8 mouse cellular contexts compared by ENCODE assay signal in the genomic region with DNA sequence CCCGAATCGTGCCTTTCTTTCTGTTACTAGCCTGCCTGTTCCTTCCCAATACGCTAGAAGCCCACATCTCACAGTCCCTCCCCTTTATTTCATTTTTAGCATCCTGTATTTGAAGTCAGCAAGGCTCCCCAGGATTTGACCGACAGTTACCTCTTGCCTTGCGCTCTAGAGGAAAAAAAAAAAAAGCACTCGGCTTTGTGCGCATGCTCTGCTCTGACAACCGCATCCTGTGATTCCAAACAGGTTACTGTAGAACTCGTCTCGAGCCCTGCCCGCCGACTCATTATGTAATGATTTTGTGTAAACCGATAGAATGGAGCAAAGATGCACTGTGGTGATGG. TPM values are rescaled to one million over a fixed set of nuclear protein-coding genes. Genes with fewer than 3 reads are reported as not detected.
DNase-seq lines count a peak whose midpoint lies in the region; ATAC-seq lines count a peak whose summit lies in the region.

No protein-coding gene starts in this region.

- under 1% methylated on average over 13 of the region's 13 CpGs for WGBS in forebrain, embryonic 16.5 days
- under 1% methylated on average over 13 of the region's 13 CpGs for WGBS in hindbrain, embryonic 14.5 days

- H3K36me3 ChIP-seq in forebrain, embryonic 16.5 days (ENCODE audit: control insufficient read depth, insufficient read depth) = no peaks in the 10 kb centered on the region
- no peaks in the 10 kb centered on the region for H3K36me3 ChIP-seq in hindbrain, embryonic 14.5 days (replicated peaks; ENCODE audit: control insufficient read depth, insufficient read depth)

- H3K4me3 ChIP-seq in brown adipose tissue, adult 24 weeks (ENCODE audit: insufficient read depth, low read depth, low read length) = peak overlapping the region; percentile 82
- H3K4me3 ChIP-seq in forebrain, embryonic 16.5 days (replicated peaks; ENCODE audit: low read length) = peak overlapping the region; percentile 82
- H3K4me3 ChIP-seq in hindbrain, embryonic 14.5 days (replicated peaks; ENCODE audit: low read length) = peak overlapping the region; percentile 63

- H3K9me3 ChIP-seq in forebrain, embryonic 16.5 days (ENCODE audit: control insufficient read depth, low read length) = peaks cover 4% of the 10 kb centered on the region; the same call in 1 of the 2 replicates
- H3K9me3 ChIP-seq in hindbrain, embryonic 14.5 days (ENCODE audit: control insufficient read depth, low read length) = peaks cover under 1% of the 10 kb centered on the region

- H3K9ac ChIP-seq in forebrain, embryonic 16.5 days (replicated peaks; ENCODE audit: low read depth, low read length) = peak overlapping the region; percentile 77
- peak overlapping the region; percentile 78 for H3K9ac ChIP-seq in hindbrain, embryonic 14.5 days

- H3K4me2 ChIP-seq in forebrain, embryonic 16.5 days (ENCODE audit: low read length) = peak overlapping the region; percentile 77
- H3K4me2 ChIP-seq in hindbrain, embryonic 14.5 days (replicated peaks) = peak overlapping the region; percentile 95

- H3K27me3 ChIP-seq in forebrain, embryonic 16.5 days (replicated peaks; ENCODE audit: control insufficient read depth, insufficient read depth, low read length) = no peaks in the 10 kb centered on the region
- H3K27me3 ChIP-seq in hindbrain, embryonic 14.5 days (ENCODE audit: control insufficient read depth, insufficient read depth, low read length) = no peaks in the 10 kb centered on the region

- peak; percentile 83 to 84 for DNase-seq in CD8-positive naive resting alpha-beta T cell, adult 2 months (ENCODE audit: low read depth in 2 of 2, low spot score in 2 of 2)
- peak; percentile 82 for DNase-seq in hindbrain, embryonic 14.5 days (ENCODE audit: low spot score)
- peak; percentile 72 to 76 for DNase-seq in layer of hippocampus, postnatal 36 days
- peak; percentile 75 for DNase-seq in lung, postnatal 25 days (ENCODE audit: low spot score)
- peak; percentile 91 for DNase-seq in right cerebral cortex, adult 18-20 months
- no peak for DNase-seq in ovary, postnatal 36 days (ENCODE audit: low spot score)

- peak overlapping the region; percentile 60 for H3K27ac ChIP-seq in brown adipose tissue, adult 24 weeks (replicated peaks; ENCODE audit: low read depth, low read length)
- H3K27ac ChIP-seq in forebrain, embryonic 16.5 days (ENCODE audit: low read length) = peak overlapping the region; percentile 89
- H3K27ac ChIP-seq in hindbrain, embryonic 14.5 days = peak overlapping the region; percentile 87

- peaks cover 18% of the 10 kb centered on the region for H3K4me1 ChIP-seq in brown adipose tissue, adult 24 weeks (ENCODE audit: control insufficient read depth, insufficient read depth, insufficient read length, low read length)
- peaks cover 20% of the 10 kb centered on the region for H3K4me1 ChIP-seq in forebrain, embryonic 16.5 days (replicated peaks; ENCODE audit: control insufficient read depth, insufficient read depth, low read length)
- peaks cover 29% of the 10 kb centered on the region for H3K4me1 ChIP-seq in hindbrain, embryonic 14.5 days (replicated peaks; ENCODE audit: control insufficient read depth, insufficient read depth, low read length)

- peak; percentile 70 for ATAC-seq in forebrain, embryonic 16.5 days
- ATAC-seq in hindbrain, embryonic 14.5 days (ENCODE audit: low FRiP score) = 0 out of 2 replicates have a peak, but pooled peaks have one; percentile 29

RNA-seq across cellular contexts. Expression of a gene that starts 1.2 kb away (rescaled TPM):
- polyA plus RNA-seq in brown adipose tissue, adult 24 weeks (2012; ENCODE audit: insufficient read depth, insufficient read length, missing spikeins) = 2.3 and 5.0 TPM in 2 replicates
- polyA plus RNA-seq in forebrain, embryonic 16.5 days (2015; fragmentation: Nextera tagmentation; extraction: Ambion mirVana) = 19.3 and 20.4 TPM in 2 replicates
- 19.3 and 21.1 TPM in 2 replicates for polyA plus RNA-seq in hindbrain, embryonic 14.5 days (2014; fragmentation: Nextera tagmentation; extraction: Ambion mirVana)
- total RNA-seq in layer of hippocampus, postnatal 36 days (2021) = 10 to 100 TPM; 69.6 to 73.1 TPM
